Mouse (Mus musculus): ENCODE data around the gene Ifrd1.

The Ifrd1 gene

DNA sequence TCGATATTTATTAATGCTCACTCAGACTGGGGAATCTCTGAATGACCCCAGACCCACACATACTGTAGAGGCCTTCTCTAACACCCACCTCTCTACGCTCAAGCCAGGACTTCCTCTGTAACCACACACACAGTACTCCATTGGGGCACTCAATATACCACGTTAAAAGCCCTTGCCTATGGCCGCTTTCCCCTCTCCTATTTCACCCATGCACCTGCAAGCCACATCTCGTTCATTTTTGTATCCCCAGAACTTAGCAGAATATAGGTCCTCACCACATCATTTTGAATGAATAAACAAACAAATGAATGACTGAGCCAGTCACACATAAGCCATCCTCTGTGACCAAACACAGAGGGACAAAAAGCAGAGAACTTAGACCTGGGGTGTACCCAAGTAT, 3.4 kb downstream of the Ifrd1 start:
- in situ Hi-C loops (cut with MboI, MseI): loop anchor here (5.0 to 25.0 kb wide), 2 partner anchors 782 to 1692 kb away; no protein-coding TSS in a partner anchor

DNA sequence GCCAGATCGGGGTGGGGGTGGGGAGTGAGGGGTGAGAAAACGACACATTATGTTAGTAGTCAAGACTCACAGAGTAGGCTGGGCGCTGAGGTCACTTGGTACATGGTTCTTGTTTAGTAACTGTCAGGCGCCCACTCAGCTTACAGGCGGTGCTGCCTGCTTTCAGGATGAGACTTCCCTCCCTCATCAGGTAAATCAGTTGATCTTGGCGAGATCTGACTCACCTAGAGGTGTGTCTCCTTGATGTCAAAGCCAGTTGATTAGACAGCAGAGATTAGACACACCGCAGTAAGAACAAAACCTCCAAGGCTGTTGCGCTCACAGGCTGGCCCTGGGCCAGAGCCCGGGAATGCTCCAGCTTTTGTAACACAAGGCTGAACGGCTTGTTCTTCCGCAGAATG, 4.5 kb downstream of the Ifrd1 start:
- in situ Hi-C loops (cut with MboI, MseI): loop anchor here in 1 of 2 experiments (25.0 kb wide), 1 partner anchor 1693 kb away; no protein-coding TSS in a partner anchor

DNA sequence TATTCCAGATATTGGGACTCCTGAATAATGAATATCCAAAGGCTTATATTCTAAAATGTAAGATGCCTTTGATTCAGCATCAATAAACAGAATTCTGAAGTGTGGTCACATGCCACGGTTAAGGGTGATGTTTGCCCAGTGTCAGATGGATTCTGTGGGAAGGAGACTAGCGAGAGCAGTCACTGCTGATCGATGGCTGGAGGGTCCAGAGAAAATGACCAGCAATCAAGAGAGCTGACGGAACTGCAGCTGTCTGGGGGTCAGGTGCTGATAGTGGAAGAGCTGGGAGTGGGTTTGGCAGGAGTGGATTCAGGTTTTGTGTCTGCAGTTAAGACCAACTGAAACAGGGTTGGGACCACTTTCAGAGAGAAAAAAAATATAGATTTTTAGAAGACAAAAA, 5.1 kb downstream of the Ifrd1 start:
- in situ Hi-C loops (cut with MboI, MseI): loop anchor here in 1 of 2 experiments (25.0 kb wide), 1 partner anchor 1694 kb away; no protein-coding TSS in a partner anchor

DNA sequence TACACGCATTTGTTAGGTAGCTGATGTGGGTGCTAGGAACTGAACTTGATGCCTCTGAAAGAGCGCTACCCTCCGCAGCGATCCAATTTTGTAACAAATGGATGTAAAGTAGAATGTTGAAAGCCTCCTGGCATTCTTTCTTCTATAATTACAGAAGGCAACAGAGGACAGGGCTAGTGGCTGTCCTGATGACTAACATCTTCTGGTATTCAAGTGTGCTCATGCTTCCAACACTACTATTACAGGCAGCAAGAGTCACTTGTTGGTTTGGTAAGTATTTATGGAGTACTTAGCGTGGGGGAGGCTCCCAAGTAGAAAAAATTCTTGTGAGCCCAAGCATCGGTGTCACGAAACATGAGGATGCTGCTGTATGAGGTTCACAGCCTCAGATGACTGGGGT, 9.1 kb downstream of the Ifrd1 start:
- in situ Hi-C loops (cut with MboI, MseI): loop anchor here in 1 of 2 experiments (25.0 kb wide), 1 partner anchor 1698 kb away; no protein-coding TSS in a partner anchor

DNA sequence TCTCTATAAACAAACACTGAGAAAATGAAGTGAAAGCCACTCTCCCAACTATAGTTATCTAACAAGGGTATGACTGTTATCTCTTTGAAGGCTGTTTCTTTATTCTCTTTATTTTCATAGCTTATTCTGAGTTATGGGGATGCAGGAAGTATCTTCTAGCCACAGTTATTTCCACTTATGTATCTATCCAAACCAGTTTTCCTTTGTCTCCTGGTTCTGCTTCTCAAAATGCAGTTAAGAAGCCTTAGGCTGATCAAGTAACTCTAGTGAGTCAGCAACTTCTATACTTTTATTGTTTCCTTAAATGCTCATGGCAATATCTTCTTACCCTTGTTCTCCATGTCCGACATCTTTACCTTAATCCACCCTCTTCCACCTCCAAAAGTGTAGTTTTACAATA, 16.1 kb downstream of the Ifrd1 start:
- in situ Hi-C loops (cut with MboI, MseI): loop anchor here in 1 of 2 experiments (25.0 kb wide), 1 partner anchor 1705 kb away; no protein-coding TSS in a partner anchor

DNA sequence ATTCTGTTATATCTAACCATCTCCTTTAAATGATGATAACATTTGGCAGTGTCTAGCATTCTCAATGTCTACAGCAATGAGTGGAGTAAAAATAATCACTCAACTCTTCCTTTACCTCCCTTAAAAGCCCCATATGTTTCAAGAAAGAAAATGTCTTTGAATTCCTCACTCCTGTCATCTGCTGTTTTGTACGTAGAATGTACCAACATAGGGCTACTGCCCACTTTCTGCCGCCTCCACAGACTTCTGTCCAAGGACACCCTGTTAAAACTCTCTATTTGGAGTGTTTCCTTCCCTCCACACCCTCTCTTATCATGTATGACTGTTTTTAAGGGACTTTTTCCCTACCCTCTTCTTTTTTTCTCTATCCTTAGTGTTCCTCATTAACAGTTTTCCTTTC, 16.7 kb downstream of the Ifrd1 start:
- in situ Hi-C loops (cut with MboI, MseI): loop anchor here in 1 of 2 experiments (25.0 kb wide), 1 partner anchor 1706 kb away; no protein-coding TSS in a partner anchor

DNA sequence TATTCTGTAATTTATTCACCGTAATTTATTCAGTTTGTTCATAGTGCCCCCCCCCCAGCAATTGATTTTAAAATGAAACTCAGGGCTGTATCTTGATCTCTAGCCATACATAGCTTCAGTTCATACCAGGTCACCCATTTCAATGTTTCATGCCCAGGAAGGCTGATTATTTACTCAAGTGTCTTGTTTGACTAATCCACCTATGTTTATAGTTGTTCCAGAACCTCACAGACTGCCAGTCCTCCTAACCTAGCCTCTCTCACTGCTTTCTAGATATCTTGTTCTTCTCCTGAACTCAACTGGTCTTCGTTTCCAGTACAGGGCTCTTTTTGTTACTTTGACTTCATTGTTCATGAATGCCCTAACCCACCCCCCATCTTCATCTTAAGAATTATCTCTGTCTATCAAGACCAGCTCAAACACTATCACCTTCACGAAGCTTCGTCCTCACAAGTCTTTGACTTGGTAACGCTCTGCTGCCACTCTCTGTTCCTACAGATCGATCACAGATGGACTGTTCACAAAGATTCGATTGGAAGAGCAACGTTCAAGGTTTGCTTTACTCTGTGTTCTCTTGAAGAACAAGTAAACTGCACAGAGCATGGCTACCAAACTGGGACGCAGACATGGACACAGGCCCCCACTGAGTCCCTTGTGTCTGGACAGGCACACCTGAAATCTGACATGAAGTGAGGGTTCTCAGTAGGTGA, 24.0 kb downstream of the Ifrd1 start:
- in situ Hi-C loops (cut with MboI, MseI): loop anchor here in 1 of 2 experiments (10.0 kb wide), 1 partner anchor 220 kb away; the partner anchor contains the start of genes Dock4 and Zfp277

DNA sequence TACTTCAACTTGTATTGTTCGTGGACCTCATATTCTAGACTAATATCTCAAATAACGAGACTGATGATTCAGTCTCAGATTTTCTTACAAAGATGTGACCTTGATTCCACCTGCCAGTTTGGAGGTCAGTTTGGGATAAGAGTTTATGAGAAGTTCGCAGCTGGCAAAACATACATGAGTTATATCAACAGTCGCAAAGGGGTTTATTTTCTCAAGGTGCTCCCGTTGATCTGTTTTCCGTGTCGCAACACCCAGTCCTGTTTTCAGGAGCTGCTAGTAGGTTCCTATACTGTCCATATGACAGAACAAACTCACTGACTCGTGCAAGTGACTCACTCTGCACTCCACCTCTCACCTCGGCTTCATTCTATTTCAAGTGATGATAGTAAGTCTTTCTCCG, 24.6 kb downstream of the Ifrd1 start:
- in situ Hi-C loops (cut with MboI, MseI): loop anchor here in 1 of 2 experiments (10.0 kb wide), 1 partner anchor 221 kb away; the partner anchor contains the start of genes Dock4 and Zfp277

DNA sequence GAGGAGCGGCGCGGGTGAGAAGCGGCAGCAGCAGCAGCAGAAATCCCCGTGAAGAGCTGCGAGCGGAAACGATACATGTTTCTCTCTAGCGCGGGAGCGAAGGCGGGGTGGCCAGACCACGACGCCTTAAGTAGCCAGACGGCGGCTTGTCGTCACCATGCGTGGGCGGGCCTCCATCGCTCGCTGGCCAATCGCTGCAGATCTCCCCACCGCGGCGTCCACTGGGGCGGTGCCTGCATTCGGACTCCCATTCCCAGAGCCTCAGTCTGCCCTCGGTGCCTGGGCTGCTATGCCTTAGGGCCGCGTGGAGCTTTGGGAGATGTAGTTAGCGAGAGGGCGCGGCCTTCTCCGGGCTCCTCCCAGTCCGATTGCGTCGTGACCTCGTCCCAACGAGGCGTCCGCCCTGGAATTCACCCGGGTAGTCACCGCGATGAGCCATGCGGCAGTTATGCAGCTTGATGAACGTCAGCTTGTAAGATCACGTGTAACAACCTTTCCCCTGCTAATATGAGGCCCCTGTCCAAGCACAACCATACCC, 25.2 kb downstream of the Ifrd1 start:
- in situ Hi-C loops (cut with MboI, MseI): loop anchor here in 1 of 2 experiments (10.0 kb wide), 1 partner anchor 222 kb away; the partner anchor contains the start of genes Dock4 and Zfp277

DNA sequence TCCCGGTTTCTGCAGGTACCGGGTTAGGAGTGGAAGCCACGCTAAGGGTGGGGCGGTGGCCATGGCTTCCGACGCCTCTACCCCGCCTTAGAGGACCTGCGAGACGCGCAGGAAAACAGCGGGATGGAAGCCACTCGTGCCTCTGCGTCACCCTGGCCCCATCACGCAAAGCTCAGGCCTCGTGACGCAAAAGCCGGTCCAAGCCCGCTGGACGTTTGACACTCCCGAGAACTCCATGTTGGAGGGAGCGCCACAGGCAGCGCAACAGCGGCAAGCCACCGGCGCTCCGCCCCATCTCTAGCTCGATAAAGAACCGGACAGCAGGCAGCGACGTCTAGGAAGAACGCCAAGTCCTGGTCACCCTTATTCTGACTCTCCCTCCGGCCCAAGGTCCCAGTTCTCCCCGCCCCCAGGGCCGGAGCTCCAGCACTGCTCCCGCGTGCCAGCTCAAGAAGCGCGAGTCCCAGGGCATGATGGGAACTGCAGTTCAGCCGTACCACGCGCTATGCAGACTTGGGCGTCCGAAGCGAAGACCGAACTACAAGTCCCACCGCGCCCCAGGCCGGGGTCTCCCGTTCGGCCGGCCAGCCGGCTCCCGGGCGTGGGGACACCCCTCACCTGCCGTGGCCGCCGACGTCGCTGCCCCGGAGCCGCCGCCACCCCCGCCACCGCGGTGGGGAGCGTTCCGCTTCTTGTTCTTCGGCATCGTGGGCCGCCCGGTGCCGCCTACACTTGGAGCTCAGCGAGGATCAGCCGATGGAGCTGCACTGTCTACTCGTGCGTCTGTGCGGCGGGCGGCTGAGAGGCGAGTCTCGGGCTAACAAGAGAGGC, 25.8 kb downstream of the Ifrd1 start:
- in situ Hi-C loops (cut with MboI, MseI): loop anchor here in 1 of 2 experiments (10.0 kb wide), 1 partner anchor 222 kb away; the partner anchor contains the start of genes Dock4 and Zfp277

DNA sequence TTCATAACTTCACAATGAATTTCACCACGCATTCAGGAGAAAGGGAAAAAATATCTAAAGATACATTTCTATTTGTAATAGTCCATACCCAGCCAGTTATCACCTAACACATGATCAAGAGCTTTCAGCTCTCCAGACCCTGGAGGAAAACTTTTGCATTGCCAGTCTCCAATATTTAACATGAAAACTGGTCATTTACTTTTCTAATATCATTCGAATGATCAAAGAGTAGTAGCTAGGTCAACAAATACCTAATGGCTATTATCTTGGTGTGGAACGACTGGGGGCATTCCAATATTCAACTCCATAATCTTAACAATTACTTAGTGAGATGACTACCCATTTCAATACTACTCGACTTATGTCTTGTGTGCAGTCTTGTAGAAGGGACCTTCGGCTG, 26.7 kb downstream of the Ifrd1 start:
- in situ Hi-C loops (cut with MboI, MseI): loop anchor here in 1 of 2 experiments (10.0 kb wide), 1 partner anchor 223 kb away; the partner anchor contains the start of genes Dock4 and Zfp277

DNA sequence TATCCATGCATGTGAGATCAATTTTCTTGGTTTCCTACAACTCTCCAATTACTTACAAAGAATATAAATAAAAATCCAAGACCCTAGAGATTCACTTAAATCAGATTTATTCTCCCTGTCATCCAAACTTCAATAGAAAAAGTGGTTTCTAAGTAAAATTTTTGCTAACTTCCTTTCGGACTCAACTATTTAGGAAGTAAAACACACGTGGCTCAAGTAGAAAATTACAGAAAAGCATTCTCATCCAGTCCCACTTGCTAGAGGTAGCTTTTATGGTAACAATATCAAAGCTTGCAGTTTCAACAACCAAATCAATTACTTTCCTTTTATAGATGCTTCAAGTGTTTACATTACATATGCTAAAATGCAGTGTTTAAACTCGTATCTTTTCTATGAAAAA, 27.4 kb downstream of the Ifrd1 start:
- in situ Hi-C loops (cut with MboI, MseI): loop anchor here in 1 of 2 experiments (10.0 kb wide), 1 partner anchor 224 kb away; the partner anchor contains the start of genes Dock4 and Zfp277

DNA sequence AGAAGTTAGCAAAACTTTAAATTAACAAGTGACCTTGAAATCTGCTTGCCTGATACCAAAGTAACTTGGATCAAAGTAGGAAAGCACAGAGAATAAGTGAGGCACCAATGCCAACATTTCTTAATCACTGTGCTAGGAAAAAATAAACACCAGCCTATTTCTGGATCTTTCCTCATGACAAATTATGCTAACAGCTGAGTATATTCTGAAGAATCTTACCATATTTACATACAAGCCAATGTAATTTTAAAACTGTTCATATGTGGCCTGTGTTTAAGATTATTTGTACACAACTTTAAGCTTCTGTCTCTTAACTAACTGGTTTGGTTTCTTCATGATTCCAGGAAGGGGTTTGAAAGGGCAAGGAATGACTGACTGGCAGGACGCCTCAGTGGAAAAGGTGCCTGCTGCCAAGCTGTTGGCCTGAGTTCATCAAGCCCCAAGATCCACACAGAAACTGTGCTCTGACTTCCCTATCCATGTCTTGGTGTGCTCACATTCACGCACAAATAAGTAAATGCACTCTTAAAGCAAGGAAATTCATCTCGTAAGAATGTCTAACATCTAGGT, 28.2 kb downstream of the Ifrd1 start:
- in situ Hi-C loops (cut with MboI, MseI): loop anchor here in 1 of 2 experiments (10.0 kb wide), 1 partner anchor 225 kb away; the partner anchor contains the start of genes Dock4 and Zfp277

DNA sequence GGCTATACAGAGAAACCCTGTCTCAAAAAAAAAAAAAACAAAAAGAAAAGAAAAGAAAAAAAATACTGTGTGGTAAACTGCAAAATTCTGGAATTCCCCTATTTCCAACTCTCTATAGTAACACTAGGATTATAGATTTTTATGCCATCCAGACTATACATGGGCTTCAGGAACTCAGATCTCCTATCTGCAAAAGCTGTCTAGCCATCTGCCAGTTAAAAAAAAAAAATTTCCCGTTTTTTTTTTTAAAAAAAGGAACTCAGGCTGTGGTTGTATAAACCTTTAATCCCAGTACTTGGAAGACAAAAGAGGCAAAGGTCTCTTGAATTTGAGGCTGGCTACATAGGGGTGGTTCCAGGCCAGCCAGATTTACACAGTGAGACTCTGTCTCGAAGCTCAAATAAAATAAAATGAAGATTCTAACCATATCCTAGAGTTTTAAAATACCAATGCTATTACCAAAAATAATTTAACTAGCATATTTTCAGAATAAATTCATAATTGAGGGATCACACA, 29.8 kb downstream of the Ifrd1 start:
- in situ Hi-C loops (cut with MboI, MseI): no loop called here

DNA sequence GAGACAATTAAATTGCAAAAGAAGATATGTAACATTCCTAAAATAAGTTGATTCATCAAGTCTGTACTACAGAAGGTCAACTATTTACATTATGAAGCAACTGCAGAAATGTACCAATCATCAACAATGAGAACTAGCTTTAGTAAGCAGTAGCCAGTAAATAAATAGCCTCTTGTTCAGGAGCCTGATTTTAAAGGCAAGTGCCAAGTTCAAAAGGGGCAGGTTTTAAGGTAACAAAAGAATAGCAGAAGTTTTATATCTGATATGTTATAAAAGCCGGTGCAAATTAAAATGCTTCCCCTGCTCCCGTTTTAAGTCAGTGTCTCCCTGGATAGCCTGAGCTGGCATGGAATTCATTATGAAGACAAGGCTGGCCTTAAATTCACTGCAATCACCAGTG, 30.5 kb downstream of the Ifrd1 start:
- in situ Hi-C loops (cut with MboI, MseI): no loop called here

DNA sequence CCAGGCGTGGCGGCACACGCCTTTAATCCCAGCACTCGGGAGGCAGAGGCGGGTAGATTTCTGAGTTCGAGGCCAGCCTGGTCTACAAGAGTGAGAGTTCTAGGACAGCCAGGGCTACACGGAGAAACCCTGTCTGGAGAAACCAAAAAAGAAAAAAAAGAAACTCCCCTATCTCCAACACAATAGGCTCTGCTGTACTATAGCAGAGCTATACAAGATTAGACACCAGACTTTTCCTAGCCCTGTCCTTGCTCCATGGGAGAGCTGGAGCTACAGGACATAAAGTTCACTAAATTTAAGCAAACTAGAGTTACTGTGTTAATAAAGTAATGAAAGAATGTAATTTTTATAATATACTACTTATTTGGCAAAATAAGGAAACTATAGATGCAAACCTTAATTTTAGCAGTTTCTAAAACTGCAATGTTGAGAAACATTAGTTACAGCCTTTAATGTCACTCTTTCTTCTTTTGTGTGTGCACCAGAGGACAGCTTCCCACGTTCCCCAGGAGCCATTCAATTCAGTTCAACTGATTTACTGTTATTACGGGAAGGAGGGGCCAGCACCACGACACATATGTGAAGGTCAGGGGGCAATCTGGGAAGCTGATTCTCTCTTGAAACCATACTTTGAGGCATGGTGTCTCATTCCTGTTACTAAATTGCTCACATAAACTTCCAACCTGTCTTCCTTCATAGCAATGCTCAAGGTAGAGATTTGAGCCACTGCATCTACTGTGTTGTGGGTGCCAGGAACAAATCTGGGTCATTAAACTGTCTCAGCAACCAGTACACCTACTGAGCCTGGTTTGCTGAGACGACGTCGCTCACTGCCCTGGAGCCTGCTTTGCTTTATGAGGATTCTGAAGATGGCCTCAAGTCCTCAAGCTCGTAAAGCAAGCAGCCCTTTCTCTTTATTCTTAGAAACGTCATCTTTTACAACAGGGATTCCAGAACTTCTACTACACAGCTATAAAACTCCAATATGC, 33.1 kb downstream of the Ifrd1 start:
- in situ Hi-C loops (cut with MboI, MseI): no loop called here

DNA sequence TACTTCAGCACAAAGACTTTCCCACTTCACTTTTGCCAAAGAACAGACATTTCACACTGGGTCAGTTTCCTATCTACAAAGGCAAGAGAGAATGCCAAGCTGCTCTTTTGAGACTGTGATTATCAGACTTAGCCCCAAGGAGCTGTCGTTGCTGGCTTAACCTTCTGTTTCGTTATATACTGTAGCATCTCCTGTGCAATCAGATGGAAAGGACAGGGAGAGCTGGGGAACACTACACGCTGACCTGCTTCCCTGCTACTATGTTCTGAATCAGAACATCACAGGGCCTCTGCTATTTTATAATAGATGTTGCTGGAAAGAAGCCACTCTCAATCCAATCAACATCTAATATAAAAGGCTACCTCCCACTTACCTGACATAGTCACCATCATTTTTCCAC, 39.3 kb downstream of the Ifrd1 start:
- in situ Hi-C loops (cut with MboI, MseI): no loop called here

DNA sequence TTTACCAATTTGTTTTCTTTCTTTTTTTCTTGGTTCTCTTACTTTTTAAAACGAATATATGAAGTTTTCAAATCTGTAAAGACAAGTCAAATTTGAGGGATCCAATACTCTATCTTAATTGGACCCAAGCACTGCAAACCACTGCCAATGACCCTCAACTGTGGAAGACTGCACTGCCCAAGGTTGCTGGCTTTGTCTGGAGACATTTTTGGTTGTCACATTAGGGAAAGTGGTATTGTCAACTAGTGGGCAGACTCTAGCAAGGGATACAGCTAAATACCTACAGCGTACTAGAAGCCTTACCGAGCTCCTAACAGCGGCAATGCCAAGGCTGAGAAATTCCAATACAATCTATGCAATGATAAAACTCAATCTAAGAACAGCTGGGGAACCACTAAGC, 40.4 kb downstream of the Ifrd1 start:
- in situ Hi-C loops (cut with MboI, MseI): no loop called here

Data from T-helper 17 cell (primary cell).